27 mouse cellular contexts compared by ENCODE assay signal in the genomic region with DNA sequence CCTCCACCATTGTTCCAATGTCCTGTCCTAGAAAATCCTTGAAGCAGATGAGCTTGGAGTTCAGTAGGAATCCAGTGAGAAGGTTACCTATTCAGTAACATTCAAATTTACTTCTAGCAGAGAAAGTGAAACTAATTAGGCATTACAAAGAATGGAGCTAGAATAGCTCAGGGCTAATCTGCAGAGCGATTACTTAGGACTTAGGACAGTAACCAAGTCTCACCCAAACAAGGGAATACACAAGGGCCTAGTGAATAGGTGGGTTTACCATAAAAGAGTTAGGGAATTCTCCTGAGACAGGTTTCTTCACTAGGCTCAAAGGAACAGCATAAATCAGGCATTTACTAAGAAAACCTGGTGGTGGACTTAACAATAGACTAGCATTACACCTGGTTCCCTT.
DNase-seq lines count a peak whose midpoint lies in the region; ATAC-seq and TF ChIP-seq lines count a peak whose summit lies in the region.
"Had no signal": no experiment of that assay in that cellular context is flagged by ENCODE, and none has a peak within 500 bp of the region (broad histone marks: within the 10 kb centered on the region; RNA-seq: fewer than 3 reads in every experiment).

No protein-coding gene starts in this region.

- H3K27ac ChIP-seq in hindbrain, postnatal 0 days: no peak overlapping the region

- no peak overlapping the region for H3K4me3 ChIP-seq in hindbrain, postnatal 0 days (ENCODE audit: low read length)

- TF ChIP-seq CTCF in hindbrain, postnatal 0 days (IDR thresholded peaks at IDR 0.05; ENCODE audit: low read depth): no peak

- no peaks in the 10 kb centered on the region for H3K9me3 ChIP-seq in hindbrain, postnatal 0 days (ENCODE audit: low read length)
- H3K9me3 ChIP-seq: G1E had no signal

- H3K4me1 ChIP-seq in hindbrain, postnatal 0 days (ENCODE audit: insufficient read depth, low read length): no peaks in the 10 kb centered on the region

- H3K36me3 ChIP-seq in hindbrain, postnatal 0 days (ENCODE audit: insufficient read depth, low read length): no peaks in the 10 kb centered on the region
- H3K36me3 ChIP-seq: G1E had no signal

- DNase-seq in ES-CJ7 (ENCODE audit: low read depth, low spot score): peak; percentile 78
- peak; percentile 86 for DNase-seq in R1 (ENCODE audit: low read depth, low spot score)
- DNase-seq in WW6 (ENCODE audit: low read depth, low spot score): peak; percentile 26
- DNase-seq in ZHBTc4 (ENCODE audit: low read depth, low spot score): peak; percentile 92
- DNase-seq in hindbrain, postnatal 0 days (ENCODE audit: low spot score): no peak
- no peak for DNase-seq in cerebellum, adult 11 months
- DNase-seq in thymus, postnatal 25 days: no peak
- DNase-seq in adrenal gland, postnatal 4 days (ENCODE audit: low spot score in 2 of 2): no peak
- DNase-seq: adrenal gland, adult 2 months; adrenal gland, adult 8-10 months; adrenal gland, postnatal 10 days; adrenal gland, postnatal 14 days; adrenal gland, postnatal 25 days; adrenal gland, postnatal 36 days; B cell, adult 2 months; cerebellum, adult 11-12 months; cerebellum, adult 18-20 months; cerebellum, adult 2 months; cerebellum, adult 8-10 months; cerebellum, adult 9-10 months; cerebellum, adult 9-11 months; cerebellum, postnatal 10 days had no signal

- H3K27me3 ChIP-seq in hindbrain, postnatal 0 days (ENCODE audit: insufficient read depth, low read length): no peaks in the 10 kb centered on the region
- H3K27me3 ChIP-seq: CH12.LX had no signal

- 81% methylated on average over 1 of the region's 1 CpGs for WGBS in hindbrain, postnatal 0 days

- ATAC-seq in hindbrain, postnatal 0 days: no peak
- ATAC-seq: activated CD4-positive, CD25-positive, alpha-beta regulatory T cell, adult 4 months; CD4-positive, CD25-positive, alpha-beta regulatory T cell, adult 4 months; Patski had no signal

- no peak overlapping the region for H3K9ac ChIP-seq in hindbrain, postnatal 0 days (replicated peaks; ENCODE audit: low read length)

- H3K4me2 ChIP-seq in hindbrain, postnatal 0 days (ENCODE audit: low read depth, low read length): no peak overlapping the region

Comparison
In these comparisons a context has a peak if more than half of its experiments do, and no peak if none do; other contexts are left out.
1. DNase-seq: peak in ES-CJ7 (single experiment), R1 (single experiment), WW6 (single experiment) and ZHBTc4 (single experiment); none in hindbrain, postnatal 0 days (single experiment), cerebellum, adult 11 months (single experiment), thymus, postnatal 25 days (single experiment) and adrenal gland, postnatal 4 days (0 of 2).